Mouse (Mus musculus): ENCODE results near the gene Mgat4b.

DNA sequence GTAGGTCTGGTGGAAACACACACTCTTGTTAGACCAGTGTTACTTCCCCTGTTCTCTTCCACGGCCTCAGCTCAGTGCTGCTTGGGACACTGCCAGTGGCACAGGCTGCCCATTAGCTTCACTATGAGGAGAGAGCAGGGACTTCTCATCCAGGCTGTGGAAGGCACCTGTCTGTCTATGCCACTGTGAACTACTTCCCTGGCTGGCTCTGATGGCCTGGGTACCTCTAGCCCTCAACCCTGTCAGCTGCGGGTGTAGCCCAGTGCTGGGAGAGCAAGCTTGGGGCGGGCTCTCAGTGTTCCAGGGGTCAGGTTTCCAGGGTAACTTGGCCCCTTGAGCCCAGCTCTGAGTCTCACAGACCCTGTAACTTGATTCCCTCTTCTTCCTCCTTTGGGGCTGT lies 18.1 kb downstream of the Mgat4b start:
- TF ChIP-seq CTCF (IDR thresholded peaks at IDR 0.05; ENCODE audit: insufficient read depth, low read depth, low read length), result no peak
- no peak for TF ChIP-seq POLR2A (IDR thresholded peaks at IDR 0.05; ENCODE audit: insufficient read depth, low read depth, low read length)

Data from olfactory bulb, adult 2 months (tissue).